Mouse (Mus musculus) c-Kit-positive CD71-negative TER-119-negative erythroid progenitor cells, embryonic 14.5 days (primary cell): ENCODE data around the gene B3gnt3.

Source experiments
- DNase-seq: peaks from one replicate; pipeline ENCODE4 v3.0.0-alpha.2; 2013; ENCODE audit warnings: low read depth

Gene B3gnt3

DNA sequence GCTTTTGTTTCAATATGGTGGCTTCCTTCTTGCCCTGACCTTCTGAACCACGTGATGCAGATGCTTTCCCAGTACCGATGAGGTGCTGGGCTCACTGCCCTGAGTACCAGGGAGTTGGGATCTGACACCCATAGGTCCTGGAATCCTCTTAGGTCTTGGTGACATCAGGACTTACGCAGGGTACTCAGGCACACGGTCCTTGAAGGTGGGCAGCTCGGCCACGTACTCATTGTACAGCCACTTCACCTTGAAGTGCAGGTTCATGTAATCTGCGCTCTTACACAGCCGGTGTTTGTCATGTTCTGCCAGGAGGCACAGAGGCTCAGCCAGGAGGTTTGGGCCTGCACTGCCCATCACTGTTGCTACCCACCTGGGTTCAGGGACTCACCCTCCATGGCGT lies 56.1 kb downstream of the B3gnt3 start:
- DNase-seq = no peak
